Mouse (Mus musculus) forebrain, postnatal 0 days (tissue): ENCODE results near the gene Ptms. TPM values are rescaled to one million over a fixed set of nuclear protein-coding genes. Genes with fewer than 3 reads are reported as not detected.

Source experiments
- ATAC-seq: fragments of 200-750 bp; cut with Nextera tagmentation; 2 replicates; pipeline ENCODE4 v1.8.0; 2017; ENCODE audit warnings: mild to moderate bottlenecking, moderate library complexity
- DNase-seq: peaks from one replicate; pipeline ENCODE4 v3.0.0-alpha.2; 2015
- H3K27ac ChIP-seq: fragments of 300-500 bp; sonication (generic); 2 replicates; pipeline ENCODE4 v1.5.1; 2014; ENCODE audit warnings: low read depth, mild to moderate bottlenecking, antibody characterized with exemption, low read length, moderate library complexity, mixed read lengths
- H3K27me3 ChIP-seq: fragments of 300-500 bp; sonication (generic); 2 replicates; pipeline ENCODE4 v1.6.1; 2014; ENCODE audit warnings: mild to moderate bottlenecking, low read length, mixed read lengths; ENCODE audit not compliant: insufficient read depth
- H3K36me3 ChIP-seq: fragments of 300-500 bp; sonication (generic); 2 replicates; pipeline ENCODE4 v1.6.1; 2014; ENCODE audit warnings: mild to moderate bottlenecking, moderate library complexity; ENCODE audit not compliant: insufficient read depth
- H3K4me1 ChIP-seq: fragments of 300-500 bp; sonication (generic); 2 replicates; pipeline ENCODE4 v1.6.1; 2014; ENCODE audit warnings: antibody characterized with exemption; ENCODE audit not compliant: insufficient read depth
- H3K4me2 ChIP-seq: fragments of 300-500 bp; sonication (generic); 2 replicates; pipeline ENCODE4 v1.6.1; 2014; ENCODE audit warnings: low read depth, mild to moderate bottlenecking, moderate library complexity
- H3K4me3 ChIP-seq: fragments of 300-500 bp; sonication (generic); 2 replicates; pipeline ENCODE4 v1.5.1; 2014; ENCODE audit warnings: low read depth, low read length, mixed read lengths
- H3K9ac ChIP-seq: fragments of 300-500 bp; sonication (generic); 2 replicates; pipeline ENCODE4 v1.6.1; 2014; ENCODE audit warnings: mild to moderate bottlenecking
- H3K9me3 ChIP-seq: fragments of 300-500 bp; sonication (generic); 2 replicates; pipeline ENCODE4 v1.6.1; 2016; ENCODE audit warnings: low read length
- CTCF ChIP-seq: sonication (generic); IDR thresholded peaks from 2 replicates; pipeline ENCODE4 v1.5.1; 2016; ENCODE audit warnings: antibody characterized with exemption, control low read depth, low read depth
- WGBS: fragments of 180-500 bp; shearing (Covaris S2); extraction: QIAGEN DNeasy Blood & Tissue Kit; methylation state at CpG from one replicate; pipeline ENCODE4 v1.1.7; 2014; 5-methylcytosine and 5-hydroxymethylcytosine counted together
- polyA plus RNA-seq: library from polyadenylated mRNA; unstranded; fragments of >200 nt; fragmentation: Nextera tagmentation; extraction: Ambion mirVana; gene quantifications from 2 replicates; pipeline ENCODE4 v1.2.1, GENCODE M21; 2015
- total RNA-seq: library from RNA; depleted of rRNA; stranded (reverse); fragments of >200 nt; gene quantifications from 2 replicates; pipeline ENCODE4 v1.2.3, GENCODE M21; 2014

Ptms gene
- total and polyA plus RNA-seq, 2 experiments from 2014 or later, result 784 to 1,099 TPM

DNA sequence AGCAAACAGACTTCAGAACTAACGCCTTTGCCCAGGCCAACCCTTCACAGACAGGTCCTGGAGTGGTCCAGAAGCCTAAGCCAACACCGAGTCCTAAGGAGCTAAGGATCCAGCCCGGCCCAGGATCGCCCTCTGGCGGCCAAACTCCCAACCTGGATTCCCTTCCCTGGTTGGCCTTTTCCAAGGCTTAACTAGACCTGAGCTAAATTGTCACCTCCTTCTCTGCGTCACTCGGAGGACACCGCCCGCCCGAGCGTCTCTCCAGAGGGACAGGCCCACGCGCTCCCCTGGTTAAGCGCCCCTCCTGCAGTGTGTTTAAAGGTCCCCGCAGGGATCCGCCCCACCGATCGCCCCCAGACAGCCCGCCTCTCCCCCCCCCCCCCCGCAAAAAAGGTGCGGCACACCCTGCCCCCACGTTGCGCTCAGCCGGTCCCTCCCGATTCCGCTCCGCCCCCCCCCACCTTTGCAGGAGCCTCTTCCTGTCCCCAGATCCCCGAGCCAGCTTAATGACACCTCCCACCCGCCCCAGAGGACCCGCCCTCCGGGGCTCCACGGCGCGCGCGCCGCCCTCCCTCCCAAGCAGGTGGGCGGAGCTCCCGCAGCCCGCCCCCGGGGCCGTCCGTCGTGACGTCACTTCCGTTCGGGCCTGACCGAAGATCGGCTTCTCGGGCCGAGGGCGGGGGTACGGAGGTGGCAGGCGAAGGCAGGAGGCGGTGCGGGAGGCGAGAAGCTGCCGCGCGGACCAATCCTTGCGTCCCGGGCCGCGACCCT is 11.0 kb upstream of the Ptms start, which contains the start of gene Mlf2:
Mlf2 (plus strand) TSS at position 633 of the 771 bp plus-strand sequence.
- DNase-seq (peak; percentile 99), ATAC-seq (peak; percentile 91)
- peak; percentile 98 for TF ChIP-seq CTCF
- Histone ChIP-seq H3K9me3 (no peaks in the 10 kb centered on the region), H3K9ac (peak within 1 kb of the TSS; percentile 98), H3K4me2 (peak within 1 kb of the TSS; percentile 76), H3K27me3 (no peaks in the 10 kb centered on the region), H3K4me3 (peak within 1 kb of the TSS; percentile 97), H3K4me1 (peaks cover 11% of the 10 kb centered on the region), H3K36me3 (peaks cover 22% of the 10 kb centered on the region), H3K27ac (peak within 1 kb of the TSS; percentile 95)
- under 1% methylated on average over 56 of the region's 64 CpGs for WGBS

DNA sequence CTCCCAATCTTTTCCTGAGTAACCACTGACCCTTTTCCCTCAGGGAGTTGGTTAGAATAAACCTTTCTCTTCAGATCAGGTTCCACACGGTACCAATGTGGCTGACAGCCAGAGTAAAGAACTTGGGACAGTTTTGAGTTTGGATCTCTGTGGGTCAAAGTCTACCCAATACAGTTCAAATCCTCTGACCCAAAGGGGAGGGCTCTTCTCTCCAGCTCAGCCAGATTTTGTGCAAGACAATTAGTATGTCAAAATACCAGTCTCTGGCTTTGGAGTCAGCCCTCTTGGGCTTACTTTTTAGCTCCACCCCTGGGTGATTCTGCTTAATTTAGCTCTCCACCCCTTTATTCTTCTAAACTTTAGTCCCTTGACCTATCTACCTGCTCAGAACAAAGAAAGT is 10.3 kb upstream of the Ptms start:
- WGBS, result 34% methylated on average over 1 of the region's 1 CpGs
- ATAC-seq, result no peak
- H3K9ac ChIP-seq, result no peak overlapping the region

DNA sequence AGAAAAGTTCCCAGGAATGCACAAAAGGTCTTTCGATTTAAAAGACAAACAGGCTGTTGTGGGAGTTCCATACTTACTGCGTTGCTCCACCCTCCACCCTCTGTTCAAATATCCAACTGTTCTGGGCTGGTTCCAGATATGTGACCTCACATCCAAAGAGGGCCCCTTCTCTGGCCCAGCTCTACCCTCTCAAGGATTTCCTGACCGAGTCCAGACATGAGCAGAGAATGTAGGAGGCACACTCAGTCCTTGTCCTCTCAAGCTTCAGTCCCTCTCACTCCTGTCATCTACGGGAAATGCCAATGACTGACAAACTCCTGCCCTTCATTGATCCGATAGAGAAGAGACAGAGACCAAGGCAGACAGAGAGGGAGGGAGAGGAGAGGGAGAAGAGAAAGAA is 6.0 kb upstream of the Ptms start:
- Histone ChIP-seq H3K27me3 (no peaks in the 10 kb centered on the region), H3K4me1 (peaks cover 9% of the 10 kb centered on the region), H3K4me2 (no peak overlapping the region), H3K4me3 (no peak overlapping the region), H3K36me3 (no peaks in the 10 kb centered on the region), H3K27ac (no peak overlapping the region), H3K9me3 (no peaks in the 10 kb centered on the region), H3K9ac (no peak overlapping the region)
- 39% methylated on average over 5 of the region's 5 CpGs for WGBS
- DNase-seq, result no peak
- TF ChIP-seq CTCF, result no peak
- no peak for ATAC-seq

More for the DNA sequence above, 10.3 kb upstream of the Ptms start:
- H3K4me3 ChIP-seq, result peak overlapping the region; percentile 97; the same call in 1 of the 2 replicates
- H3K4me1 ChIP-seq, result peaks cover 11% of the 10 kb centered on the region
- no peak for TF ChIP-seq CTCF
- no peaks in the 10 kb centered on the region for H3K9me3 ChIP-seq
- peak overlapping the region; percentile 76 for H3K4me2 ChIP-seq
- no peak for DNase-seq
- H3K27ac ChIP-seq, result peak overlapping the region; percentile 95
- peaks cover 16% of the 10 kb centered on the region for H3K36me3 ChIP-seq
- no peaks in the 10 kb centered on the region for H3K27me3 ChIP-seq

DNA sequence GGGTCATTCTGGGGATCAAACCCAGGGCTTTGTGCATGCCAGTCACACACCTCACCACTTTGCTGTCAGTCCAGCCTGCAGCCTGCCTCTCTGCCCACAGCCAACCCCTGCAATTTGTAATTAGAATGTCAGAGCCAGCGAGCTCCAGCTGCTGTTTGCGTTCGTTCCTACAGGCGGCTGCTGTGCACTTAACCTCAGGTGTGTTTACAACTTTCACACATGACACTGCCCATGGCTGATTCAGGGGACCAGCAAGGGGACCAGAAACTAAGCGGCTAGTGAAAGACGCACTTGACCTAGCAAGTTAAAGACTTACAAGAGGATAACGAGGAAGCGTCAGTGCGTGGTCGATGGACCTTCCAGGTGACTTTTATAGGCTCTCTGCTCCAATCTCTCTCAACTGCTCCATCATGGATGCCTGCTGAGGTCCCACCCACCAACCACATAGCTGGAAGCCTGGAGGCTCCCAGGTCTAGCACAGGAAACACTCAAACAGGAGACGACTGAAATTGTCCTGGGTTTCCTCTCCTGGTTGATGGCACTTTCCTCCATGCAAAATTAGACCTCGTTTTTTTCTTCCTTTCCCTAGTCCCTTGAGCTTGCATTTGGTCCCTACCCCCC is 5.4 kb upstream of the Ptms start:
- no peak for DNase-seq
- H3K9me3 ChIP-seq, result no peaks in the 10 kb centered on the region
- WGBS, result 34% methylated on average over 12 of the region's 12 CpGs

DNA sequence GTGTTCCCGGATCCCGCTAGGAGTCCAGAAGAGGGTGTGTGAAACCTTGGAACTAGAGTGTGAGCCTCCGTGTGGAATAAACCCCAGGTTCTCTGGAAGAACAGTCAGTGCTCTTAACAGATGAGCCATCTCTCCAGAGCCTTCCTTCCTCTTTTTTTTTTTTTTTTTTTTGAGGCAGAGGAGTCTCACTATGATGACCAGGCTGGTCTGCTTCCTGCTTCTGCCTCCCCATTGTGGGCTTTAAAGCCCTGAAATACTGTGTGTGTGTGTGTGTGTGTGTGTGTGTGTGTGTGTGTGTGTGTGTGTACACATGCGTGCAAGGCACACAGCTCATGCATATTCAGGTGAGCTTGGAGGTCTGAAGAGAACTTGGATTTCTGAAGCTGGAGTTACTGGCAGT is 1.6 kb upstream of the Ptms start:
- Histone ChIP-seq H3K4me2 (no peak overlapping the region), H3K9me3 (no peaks in the 10 kb centered on the region), H3K27me3 (no peaks in the 10 kb centered on the region), H3K9ac (no peak overlapping the region), H3K36me3 (no peaks in the 10 kb centered on the region), H3K4me3 (no peak overlapping the region), H3K27ac (peak overlapping the region; percentile 100; the same call in 1 of the 2 replicates), H3K4me1 (peaks cover 15% of the 10 kb centered on the region; the same call in 1 of the 2 replicates)
- WGBS, result 54% methylated on average over 4 of the region's 4 CpGs
- DNase-seq (no peak), ATAC-seq (no peak)
- no peak for TF ChIP-seq CTCF

More for the DNA sequence above, 5.4 kb upstream of the Ptms start:
- no peak for ATAC-seq
- Histone ChIP-seq H3K36me3 (no peaks in the 10 kb centered on the region), H3K4me2 (no peak overlapping the region), H3K27ac (no peak overlapping the region), H3K4me1 (peaks cover 12% of the 10 kb centered on the region), H3K4me3 (no peak overlapping the region), H3K27me3 (no peaks in the 10 kb centered on the region), H3K9ac (no peak overlapping the region)
- TF ChIP-seq CTCF, result no peak

- 26% methylated on average over 9 of the region's 9 CpGs for WGBS
- no peaks in the 10 kb centered on the region for H3K9me3 ChIP-seq
- peak overlapping the region; percentile 100; the same call in 1 of the 2 replicates for H3K4me3 ChIP-seq
- DNase-seq, result no peak
- peaks cover 15% of the 10 kb centered on the region; the same call in 1 of the 2 replicates for H3K4me1 ChIP-seq
- no peaks in the 10 kb centered on the region for H3K27me3 ChIP-seq
- peak overlapping the region; percentile 100 for H3K27ac ChIP-seq
- no peak for TF ChIP-seq CTCF
- H3K36me3 ChIP-seq, result no peaks in the 10 kb centered on the region; the same call in 1 of the 2 replicates
- no peak for ATAC-seq
- peak overlapping the region; percentile 96 for H3K4me2 ChIP-seq
- H3K9ac ChIP-seq, result peak overlapping the region; percentile 45
These were observed 599 bp upstream of the Ptms start for GRCm38 (mm10) chr6:124920318-124921085.
